Mouse (Mus musculus) bone marrow macrophage, adult 2 months (primary cell): ENCODE measurements around the gene Wdr47.

Experiments used
- CTCF ChIP-seq: IDR thresholded peaks from 2 replicates; pipeline ENCODE4 v1.5.1; 2012; ENCODE audit warnings: low read depth, mild to moderate bottlenecking, low read length, moderate library complexity
- POLR2A ChIP-seq: IDR thresholded peaks from 2 replicates; pipeline ENCODE4 v1.6.1; 2012; ENCODE audit warnings: mild to moderate bottlenecking, low read depth, low read length, borderline replicate concordance

DNA sequence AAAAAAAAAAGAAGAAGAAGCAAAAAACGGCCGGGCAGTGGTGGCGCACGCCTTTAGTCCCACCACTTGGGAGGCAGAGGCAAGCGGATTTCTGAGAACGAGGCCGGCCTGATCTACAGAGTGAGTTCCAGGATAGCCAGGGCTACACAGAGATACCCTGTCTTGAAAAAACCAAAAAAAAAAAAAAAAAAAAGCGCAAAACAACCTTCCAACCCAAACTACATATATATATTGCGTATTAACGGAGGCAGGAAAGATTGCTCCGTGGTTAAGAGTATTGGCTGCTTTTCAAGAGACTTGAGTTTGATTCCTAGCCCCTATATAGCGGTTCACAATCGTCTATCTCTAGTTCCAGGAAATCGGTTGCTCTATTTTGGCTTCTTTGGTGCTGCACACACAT, 20.3 kb upstream of the Wdr47 start:
- TF ChIP-seq POLR2A (no peak), CTCF (no peak)
